Mouse (Mus musculus): ENCODE results near the gene Scpep1. TPM values are rescaled to one million over a fixed set of nuclear protein-coding genes. Genes with fewer than 3 reads are reported as not detected.
"Not testable (repeated sequence)": the region's sequence is repeated elsewhere in the genome, so short reads cannot be mapped to it uniquely, and the experiment has no call there.

The Scpep1 gene
- 7.8 TPM in 2 replicates for total RNA-seq (2014; fragmentation: Nextera tagmentation)
- total RNA-seq (2017): 5.0 and 8.4 TPM in 2 replicates

DNA sequence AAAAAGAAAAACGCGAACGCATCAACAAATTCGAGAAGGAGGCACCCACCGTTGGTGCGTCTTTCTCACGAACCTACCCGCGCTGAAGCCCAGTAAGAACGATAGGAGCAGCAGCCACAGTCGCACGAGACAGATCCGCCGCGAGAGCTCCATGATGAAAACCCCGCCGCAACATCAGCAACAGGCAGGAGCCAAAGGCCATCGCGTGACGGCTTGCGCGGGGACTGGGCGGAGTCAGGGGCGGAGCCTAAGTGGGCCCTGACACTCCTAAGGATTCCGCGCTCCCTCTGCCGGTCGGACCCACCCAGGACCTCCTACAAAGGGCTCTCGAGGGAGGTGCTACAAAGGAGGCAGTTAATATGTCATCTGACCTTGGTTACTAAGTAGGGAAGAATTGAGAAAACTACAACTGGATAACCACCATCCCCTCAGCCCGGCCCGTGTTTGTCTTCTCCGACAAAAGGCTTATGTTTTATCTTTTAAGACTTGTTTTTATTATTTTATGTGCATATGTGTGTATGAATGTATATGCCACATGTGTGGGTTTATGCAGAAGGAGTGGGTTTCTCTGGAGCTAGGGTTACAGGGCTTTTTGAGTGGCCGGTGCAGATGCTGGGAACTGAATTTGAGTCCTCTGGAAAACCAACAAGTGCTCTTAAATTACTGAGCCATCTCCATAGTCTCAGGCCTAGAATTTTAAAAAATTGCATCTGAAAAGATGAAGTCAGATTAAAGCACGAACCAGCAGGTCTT is at the start of gene Scpep1:
Scpep1 (minus strand) TSS at position 249 of the 753 bp plus-strand sequence.
- ATAC-seq (replicated peaks; ENCODE audit: low FRiP score, low TSS enrichment, poor library complexity, severe bottlenecking): peak; percentile 100

DNA sequence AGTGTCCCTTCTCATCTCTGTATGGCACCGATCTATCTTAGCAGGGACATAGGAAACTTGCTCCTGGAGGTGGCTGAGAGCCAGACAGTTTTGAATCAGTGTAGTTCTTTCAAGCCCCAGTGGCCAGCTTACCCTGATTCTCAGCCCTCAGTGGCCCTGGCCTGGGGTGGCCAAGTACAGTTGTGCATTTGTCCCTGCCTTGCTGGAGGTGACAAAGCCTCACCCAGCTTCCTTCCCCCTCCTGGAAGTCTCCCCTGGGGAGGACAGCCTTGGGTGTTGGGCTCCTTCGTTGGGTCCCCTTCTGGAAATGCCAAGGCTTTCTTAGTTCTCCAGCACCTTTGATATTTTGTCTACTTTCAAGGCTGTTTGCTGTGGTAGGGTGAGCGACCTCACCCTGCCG is 48.5 kb upstream of the Scpep1 start:
- ATAC-seq (replicated peaks; ENCODE audit: low FRiP score, low TSS enrichment, poor library complexity, severe bottlenecking): no peak

DNA sequence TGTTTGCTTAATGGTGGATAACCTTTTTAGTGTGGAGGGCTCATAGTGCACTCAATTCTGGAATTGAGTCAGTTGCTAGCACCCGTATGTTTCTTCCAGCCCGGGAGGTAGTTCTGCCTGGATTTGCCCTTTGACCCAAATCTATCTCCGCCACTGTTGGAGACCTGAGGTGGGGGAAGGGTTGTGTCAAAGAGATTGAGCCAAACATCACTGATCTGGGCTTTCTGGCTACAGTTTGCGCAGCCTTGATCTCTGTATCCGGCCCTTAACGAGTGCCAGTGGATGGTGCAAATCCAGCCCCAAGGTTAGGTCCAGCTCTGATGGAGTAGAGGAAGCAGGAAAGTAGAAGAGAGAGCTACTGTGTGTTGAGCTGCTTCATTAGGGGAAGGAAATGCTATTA is 47.8 kb upstream of the Scpep1 start:
- ATAC-seq (replicated peaks; ENCODE audit: low FRiP score, low TSS enrichment, poor library complexity, severe bottlenecking): no peak

DNA sequence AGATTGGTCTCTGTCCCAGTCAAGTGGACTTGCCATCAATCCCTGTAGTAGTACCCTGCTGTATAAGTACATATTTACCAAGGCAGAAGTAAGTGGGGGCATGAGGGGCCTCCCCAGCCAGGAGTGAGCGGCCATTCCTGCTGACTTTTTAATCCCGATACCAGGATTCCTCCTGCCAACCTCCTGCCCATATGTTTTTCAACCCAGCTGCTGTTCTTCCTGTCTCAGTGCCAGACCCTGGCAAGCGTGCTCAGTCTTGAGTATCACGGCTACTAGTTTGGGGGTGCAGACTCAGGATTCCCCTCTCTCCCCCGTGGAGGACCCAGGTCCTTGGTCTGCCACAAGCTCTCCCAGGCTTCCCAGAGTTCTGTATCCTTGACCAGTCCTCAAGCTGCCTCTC is 47.4 kb upstream of the Scpep1 start:
- no peak for ATAC-seq (replicated peaks; ENCODE audit: low FRiP score, low TSS enrichment, poor library complexity, severe bottlenecking)

DNA sequence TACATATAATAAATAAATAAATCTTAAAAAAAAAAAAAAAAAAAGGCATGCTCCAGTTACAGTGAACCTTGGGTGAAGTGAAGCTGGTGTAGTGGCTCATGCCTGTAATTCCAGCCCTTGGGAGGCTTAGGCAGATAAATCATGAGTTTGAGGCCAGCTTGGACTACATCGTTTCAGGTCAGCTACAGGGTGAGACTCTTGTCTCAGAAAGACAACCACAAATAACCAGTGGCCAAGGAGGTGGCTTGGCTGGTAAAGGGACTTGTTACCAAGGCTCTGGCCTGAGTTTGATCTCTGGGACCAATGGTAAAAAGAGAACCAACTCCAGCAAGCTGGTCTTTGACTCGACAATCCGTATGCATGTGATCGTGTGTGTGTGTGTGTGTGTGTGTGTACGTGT is 46.8 kb upstream of the Scpep1 start:
- ATAC-seq (replicated peaks; ENCODE audit: low FRiP score, low TSS enrichment, poor library complexity, severe bottlenecking): no peak

DNA sequence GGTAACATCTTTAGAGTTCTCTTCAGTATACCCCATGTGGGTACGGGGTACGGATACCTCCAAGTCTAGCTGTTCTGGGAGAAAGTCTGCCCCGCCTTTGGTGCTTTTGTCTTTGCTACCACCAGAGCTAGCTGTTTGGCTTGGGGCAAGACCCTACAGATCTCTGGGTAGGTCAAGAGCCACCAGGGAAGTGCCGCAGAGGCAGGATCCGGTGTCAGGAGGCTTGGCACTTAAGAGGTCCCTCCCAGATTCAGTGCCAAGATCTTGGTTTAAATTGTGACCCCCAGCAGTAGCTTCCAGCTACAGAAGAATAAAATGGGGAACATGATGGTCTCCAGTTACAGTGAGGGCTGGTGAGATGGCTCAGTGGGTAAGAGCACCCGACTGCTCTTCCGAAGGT is 46.3 kb upstream of the Scpep1 start:
- ATAC-seq (replicated peaks; ENCODE audit: low FRiP score, low TSS enrichment, poor library complexity, severe bottlenecking): no peak

DNA sequence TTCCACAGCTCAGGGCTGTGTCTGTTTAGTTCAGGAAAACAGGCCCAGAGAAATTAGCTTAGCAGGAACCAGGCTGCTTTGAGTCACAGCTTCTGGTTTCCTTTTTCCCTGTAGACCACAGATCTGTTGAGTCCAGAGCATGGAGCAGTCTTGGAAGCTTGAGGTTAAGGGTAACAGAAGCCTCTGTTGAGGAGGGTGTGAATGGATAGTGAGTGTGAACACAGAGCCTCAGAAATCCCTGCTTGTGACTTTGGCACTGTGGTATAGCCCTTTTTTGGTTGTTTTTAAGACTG is 45.2 kb upstream of the Scpep1 start:
- no peak for ATAC-seq (replicated peaks; ENCODE audit: low FRiP score, low TSS enrichment, poor library complexity, severe bottlenecking)

DNA sequence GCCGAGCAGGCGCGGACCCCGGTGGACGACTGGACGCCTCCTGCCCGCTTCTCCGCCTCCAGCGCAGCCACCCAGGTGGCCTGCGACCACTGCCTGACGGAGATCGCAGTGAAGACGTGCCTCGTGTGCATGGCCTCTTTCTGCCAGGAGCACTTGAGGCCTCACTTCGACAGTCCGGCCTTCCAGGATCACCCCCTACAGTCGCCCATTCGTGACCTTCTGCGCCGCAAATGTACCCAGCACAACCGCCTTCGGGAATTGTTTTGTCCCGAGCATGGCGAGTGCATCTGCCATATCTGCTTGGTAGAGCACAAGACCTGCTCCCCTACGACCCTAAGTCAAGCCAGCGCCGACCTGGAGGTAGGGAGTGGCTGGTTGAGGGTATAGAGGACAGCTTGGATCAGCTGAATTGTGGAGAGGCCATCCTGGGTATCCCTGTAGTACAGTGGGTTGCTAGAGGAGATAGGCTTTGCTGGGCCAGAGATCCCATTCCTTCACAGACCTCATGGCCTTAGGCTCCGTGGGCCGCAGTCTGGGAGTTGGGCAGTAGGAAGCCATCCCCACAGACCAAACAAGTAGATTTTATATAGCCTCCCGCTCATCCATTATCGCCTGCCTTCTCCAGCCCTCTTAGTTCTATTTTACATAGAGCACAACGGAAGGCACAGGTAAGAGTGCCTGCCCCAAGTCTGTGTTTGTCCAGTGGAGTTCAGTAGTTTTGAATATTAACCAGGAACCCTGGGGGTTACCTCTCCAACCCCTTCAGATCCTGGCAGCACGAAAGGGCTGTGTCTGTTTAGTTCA is 44.7 kb upstream of the Scpep1 start:
- peak; percentile 16 for ATAC-seq (replicated peaks; ENCODE audit: low FRiP score, low TSS enrichment, poor library complexity, severe bottlenecking)

DNA sequence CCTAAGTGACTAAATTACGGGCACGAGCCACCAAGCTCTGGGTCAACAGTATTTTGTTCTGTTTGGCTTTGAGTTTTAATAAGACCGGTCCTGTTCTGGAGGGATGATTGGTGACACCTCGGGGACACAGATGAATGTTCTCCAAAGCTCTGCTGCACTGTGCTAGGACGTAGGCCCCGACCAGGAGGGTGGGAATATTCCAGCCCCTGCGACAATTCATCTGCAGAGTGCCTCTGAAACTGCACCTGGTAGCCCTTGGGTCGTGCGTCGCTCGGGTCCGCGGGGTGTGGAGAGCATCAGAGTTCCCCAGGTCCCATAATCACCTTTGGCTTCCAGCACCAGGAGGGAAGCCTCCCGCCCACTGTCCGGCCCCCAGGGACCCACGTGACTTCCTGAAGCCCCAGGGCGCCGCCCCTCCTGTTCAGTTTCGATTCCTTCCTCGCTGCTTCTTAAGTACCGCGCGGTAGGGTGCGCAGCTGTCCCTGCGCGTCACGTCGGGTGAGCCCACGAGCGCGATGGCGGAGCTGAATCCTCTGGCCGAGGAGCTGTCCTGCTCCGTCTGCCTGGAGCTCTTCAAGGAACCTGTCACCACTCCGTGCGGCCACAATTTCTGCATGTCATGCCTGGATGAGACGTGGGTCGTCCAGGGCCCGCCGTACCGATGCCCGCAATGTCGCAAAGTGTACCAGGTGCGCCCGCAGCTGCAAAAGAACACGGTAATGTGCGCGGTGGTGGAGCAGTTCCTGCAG is 43.9 kb upstream of the Scpep1 start, which contains the start of gene Trim25:
Trim25 (plus strand) TSS at position 403 of the 749 bp plus-strand sequence.
- peak; percentile 93 for ATAC-seq (replicated peaks; ENCODE audit: low FRiP score, low TSS enrichment, poor library complexity, severe bottlenecking)

DNA sequence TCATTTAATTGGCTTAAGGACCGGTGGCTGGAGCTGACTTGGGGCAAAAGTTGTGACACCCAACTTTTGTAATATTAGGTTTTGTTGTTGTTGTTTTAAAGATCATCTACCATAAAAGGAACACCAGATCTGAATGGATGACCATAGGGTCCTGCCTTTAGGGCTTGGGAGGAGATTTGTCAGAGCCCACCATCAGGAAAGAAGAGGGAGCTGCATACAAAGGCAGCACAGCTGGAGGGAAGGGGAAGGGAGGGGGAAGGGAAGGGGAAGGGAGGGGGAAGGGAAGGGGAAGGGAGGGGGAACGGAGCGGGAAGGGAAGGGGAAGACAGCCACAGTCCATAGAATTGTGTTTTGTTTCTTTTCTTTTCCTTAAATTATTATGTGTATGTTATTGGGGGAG is 43.1 kb upstream of the Scpep1 start:
- no peak for ATAC-seq (replicated peaks; ENCODE audit: low FRiP score, low TSS enrichment, poor library complexity, severe bottlenecking)

DNA sequence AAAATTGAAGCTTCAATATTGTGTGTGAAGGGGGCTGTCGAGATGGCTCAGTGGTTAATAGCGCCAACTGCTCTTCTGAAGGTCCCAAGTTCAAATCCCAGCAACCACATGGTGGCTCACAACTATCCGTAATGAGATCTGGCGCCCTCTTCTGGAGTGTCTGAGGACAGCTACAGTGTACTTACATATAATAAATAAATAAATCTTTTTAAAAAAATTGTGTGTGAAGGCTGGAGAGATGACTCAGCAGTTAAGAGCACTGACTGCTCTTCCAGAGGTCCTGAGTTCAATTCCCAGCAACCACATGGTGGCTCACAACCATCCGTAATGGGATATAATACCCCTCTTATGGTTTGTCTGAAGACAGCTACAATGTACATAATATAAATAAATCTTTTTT is 42.1 kb upstream of the Scpep1 start:
- ATAC-seq (replicated peaks; ENCODE audit: low FRiP score, low TSS enrichment, poor library complexity, severe bottlenecking): not testable (repeated sequence)

DNA sequence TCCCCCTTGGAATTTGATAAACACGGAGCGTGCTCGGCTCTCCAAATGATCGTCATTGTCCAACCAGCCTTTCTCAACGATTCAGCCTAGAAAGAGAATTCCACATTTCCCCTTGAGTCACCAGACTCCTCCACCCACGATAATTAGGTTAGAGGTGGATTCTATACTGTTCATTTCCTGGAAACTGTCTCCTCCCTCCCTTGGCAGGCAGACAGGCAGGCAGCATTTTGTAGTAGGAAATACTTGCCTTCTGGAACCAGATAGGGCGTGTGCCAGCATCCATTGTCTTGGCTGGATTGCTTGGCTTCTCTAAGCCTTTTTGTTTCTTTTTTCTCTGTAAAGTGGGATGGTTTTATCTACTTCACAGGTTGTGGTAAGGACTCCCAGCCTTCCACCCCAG is 41.2 kb upstream of the Scpep1 start:
- peak; percentile 31; the same call in 1 of the 2 replicates for ATAC-seq (replicated peaks; ENCODE audit: low FRiP score, low TSS enrichment, poor library complexity, severe bottlenecking)

DNA sequence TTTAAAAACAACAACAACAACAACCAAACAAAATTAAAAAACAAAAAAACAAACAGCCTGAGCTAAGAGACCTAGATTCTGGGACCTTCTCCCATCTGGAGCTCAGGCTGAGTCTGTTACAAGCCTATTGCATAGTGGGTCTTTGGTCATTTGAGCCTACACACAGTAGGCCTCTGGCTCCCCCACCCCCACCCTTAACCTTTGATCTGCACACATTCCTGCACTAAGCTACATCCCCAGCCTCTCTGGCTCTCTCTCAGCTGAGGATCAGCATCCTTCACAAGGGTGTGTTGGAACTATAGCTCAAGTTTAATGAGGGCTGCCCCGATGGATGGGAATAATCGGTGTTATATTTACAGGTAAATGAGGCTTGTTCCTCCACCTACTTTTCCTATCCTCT is 40.4 kb upstream of the Scpep1 start:
- ATAC-seq (replicated peaks; ENCODE audit: low FRiP score, low TSS enrichment, poor library complexity, severe bottlenecking): no peak

DNA sequence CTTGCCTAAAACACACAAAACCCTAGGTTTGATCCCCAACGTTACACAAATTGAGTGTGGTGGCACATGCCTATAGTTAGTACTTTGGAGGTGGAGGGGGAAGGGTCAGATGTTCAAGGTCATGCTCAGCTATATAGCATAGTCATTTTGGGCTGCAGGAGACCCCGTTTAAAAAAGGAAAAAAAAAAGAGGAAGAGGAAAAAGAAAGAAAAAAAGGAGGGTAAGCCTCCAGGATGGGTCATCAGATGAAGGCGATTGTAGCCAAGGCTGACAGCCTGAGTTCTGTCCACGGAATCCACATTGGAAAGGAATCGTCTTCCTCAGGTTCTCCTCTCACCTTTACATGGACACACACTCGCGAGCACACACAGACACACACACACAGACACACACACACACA is 39.2 kb upstream of the Scpep1 start:
- no peak for ATAC-seq (replicated peaks; ENCODE audit: low FRiP score, low TSS enrichment, poor library complexity, severe bottlenecking)

DNA sequence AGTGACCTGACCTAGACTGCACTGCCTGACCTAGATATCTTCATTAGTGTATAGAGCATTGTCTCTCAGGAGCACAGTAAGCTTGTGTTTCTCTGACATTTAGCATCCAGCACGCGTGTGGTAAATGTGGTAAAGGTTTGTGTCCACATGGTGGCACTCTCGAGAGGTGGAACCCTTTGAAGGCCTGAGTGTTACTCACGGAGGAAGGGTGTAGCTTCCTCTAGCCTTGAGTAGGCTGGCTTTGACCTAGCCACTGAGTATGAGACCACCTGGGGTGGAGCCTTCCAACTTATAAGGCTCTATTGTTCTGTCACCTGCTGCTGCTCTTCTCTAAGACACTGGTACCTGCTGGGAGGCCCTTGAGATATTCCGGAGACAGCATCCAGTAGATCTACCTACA is 38.4 kb upstream of the Scpep1 start:
- ATAC-seq (replicated peaks; ENCODE audit: low FRiP score, low TSS enrichment, poor library complexity, severe bottlenecking): peak; percentile 88

DNA sequence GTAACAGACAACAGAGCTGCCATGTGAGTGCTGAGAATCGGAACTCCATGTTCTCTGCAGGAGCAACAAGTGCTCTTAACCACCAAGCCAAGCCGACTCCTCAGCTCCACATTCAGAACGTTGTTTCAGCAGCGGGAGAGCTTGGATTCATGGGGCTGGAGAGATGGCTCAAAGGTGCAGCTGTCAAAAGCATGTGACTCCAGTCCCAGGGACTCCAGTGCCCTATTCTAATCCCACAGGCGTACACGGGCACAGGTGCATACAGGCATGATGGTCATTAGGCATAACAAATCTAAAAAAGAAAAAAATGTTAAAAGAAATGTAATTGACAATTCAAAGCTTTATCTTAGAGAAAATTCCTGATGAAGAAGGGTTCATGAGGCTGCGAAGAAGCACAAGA is 37.9 kb upstream of the Scpep1 start:
- ATAC-seq (replicated peaks; ENCODE audit: low FRiP score, low TSS enrichment, poor library complexity, severe bottlenecking): no peak

DNA sequence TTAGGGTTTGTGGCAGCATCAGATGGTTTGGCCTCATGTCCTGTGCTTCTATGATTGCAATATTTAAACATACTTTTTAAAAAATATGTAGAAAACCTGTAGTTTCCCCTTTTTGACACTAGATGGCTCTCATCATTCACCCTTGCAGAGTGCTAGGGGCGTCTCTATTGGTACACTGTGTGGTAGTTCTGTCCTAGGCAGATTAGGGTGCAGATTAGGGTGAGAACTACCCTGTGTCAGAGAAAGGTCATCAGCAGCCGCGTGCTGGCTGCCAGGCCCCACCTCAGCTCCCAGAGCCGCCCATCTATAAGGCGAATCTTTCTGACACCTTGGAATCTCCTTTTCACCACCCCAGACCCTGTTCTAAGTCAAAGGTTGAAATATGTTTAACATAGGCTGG is 34.3 kb upstream of the Scpep1 start:
- ATAC-seq (replicated peaks; ENCODE audit: low FRiP score, low TSS enrichment, poor library complexity, severe bottlenecking): peak; percentile 93

DNA sequence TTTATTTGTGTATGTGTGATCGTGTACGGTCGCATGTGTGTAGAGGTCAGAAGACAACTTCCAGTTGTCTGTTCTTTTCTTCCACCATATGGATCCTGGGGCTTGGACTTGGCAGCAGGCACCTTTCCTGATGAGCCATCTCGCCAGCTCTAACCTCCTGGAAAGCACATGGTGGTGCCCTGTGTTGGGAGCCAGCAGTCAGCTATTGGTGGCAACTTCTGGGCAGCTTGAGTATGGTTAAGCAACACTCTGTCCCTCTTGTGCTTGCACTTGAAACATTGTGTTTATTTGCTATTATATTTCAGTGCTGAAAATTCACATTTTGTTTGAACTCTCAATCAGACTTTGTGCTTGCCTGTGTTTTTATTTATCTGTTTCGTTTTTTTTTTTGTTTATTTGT is 33.7 kb upstream of the Scpep1 start:
- no peak for ATAC-seq (replicated peaks; ENCODE audit: low FRiP score, low TSS enrichment, poor library complexity, severe bottlenecking)

DNA sequence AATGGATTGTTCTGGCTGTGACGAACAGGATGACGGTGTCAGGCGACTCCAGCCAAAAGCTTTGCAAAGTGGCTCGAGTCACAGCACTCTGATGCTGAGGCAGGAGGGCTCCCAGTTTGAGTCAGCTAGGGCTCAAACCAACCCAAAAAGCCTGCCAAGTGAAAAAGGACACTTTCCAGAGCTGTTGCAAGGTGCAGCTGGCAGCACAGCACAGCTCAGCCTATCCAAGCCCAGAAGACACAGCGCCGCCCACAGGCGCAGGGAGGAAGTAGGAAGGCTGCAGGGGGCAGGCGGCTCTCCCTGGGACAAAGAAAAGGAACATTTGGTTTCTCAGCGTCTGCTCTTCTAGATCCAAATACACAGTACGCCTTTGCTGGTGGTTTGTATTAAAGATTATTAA is 31.4 kb upstream of the Scpep1 start:
- ATAC-seq (replicated peaks; ENCODE audit: low FRiP score, low TSS enrichment, poor library complexity, severe bottlenecking): no peak

DNA sequence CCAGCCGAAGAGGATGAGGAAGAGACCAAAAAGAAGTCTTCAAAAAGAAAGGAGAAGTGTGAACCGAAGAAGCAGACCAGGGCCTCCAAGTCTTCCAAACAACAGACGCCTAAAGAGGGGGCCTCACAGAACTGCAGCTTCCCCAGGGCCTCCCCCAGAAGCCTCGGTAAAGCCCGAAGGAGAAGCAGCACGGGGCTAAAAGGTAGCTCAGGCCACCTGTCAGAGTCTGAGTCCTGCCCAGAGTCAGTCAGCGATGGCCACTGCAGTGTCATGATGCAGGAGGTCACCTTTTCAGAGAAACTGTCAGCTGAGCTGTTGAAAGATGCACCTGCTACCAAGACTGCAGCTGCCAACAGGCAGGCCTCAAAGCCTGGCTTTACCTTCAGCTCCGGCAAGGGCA is 26.1 kb upstream of the Scpep1 start:
- no peak for ATAC-seq (replicated peaks; ENCODE audit: low FRiP score, low TSS enrichment, poor library complexity, severe bottlenecking)

Measured in megakaryocyte-erythroid progenitor cell, adult 5-6 weeks (primary cell).